Mouse (Mus musculus): ENCODE data around the gene Pdap1. TPM values are rescaled to one million over a fixed set of nuclear protein-coding genes. Genes with fewer than 3 reads are reported as not detected.
A peak's percentile ranks its signal among the peaks of the same experiment; 100 is the strongest.

Gene Pdap1
- total and polyA plus RNA-seq, 3 experiments: 104 to 301 TPM; not detected in 1

- TF ChIP-seq ZNF384 (IDR thresholded peaks at IDR 0.05; ENCODE audit: low read depth, low read length): peak; percentile 99
- TF ChIP-seq ZC3H11A (IDR thresholded peaks at IDR 0.05; ENCODE audit: low read depth, low read length): no peak
- TF ChIP-seq RAD21 (IDR thresholded peaks at IDR 0.05; ENCODE audit: low read depth, low read length): no peak
These were observed 23.7 kb downstream of the Pdap1 start (continued) for GRCm38 (mm10) chr5:145116316-145116715.

DNA sequence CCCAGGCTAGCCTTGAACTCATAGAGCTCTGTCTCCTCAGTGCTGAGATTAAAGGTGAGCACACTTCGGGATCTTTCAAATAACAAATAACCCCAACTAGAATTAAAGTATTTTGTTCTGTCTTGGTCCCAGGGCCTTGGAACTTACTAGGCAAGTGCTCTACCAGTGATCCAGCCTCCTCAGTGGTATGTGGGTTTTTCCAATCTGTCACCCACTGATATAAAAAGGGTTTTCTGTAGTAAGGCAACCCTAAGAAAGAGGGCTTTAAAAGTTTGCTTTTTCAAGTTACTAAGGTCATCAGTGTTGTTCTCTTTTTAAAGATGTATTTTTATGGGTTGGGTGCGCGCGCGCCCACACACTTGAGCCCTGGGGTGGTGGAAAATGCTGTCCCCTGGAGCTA lies 24.3 kb downstream of the Pdap1 start:
- Histone ChIP-seq H3K9me3 (replicated peaks; ENCODE audit: insufficient read depth, low read length) (no peaks in the 10 kb centered on the region), H3K4me3 (ENCODE audit: control insufficient read depth in 1 of 2, insufficient read depth in 1 of 2, low read depth in 2 of 2, low read length in 2 of 2) (peak overlapping the region; percentile 40 to 98), H3K9ac (ENCODE audit: control insufficient read depth, low read depth, low read length, poor library complexity, severe bottlenecking) (peak overlapping the region; percentile 69), H3K27me3 (ENCODE audit: control insufficient read depth in 1 of 2, insufficient read depth in 2 of 2, low read length in 2 of 2) (no peaks in the 10 kb centered on the region), H3K4me1 (ENCODE audit: control insufficient read depth in 1 of 2, insufficient read depth in 2 of 2, low read length in 2 of 2) (peaks cover 4 to 18% of the 10 kb centered on the region in 2 experiments; a peak in 3 of 4 replicates), H3K27ac (ENCODE audit: control insufficient read depth, low read depth, low read length) (peak overlapping the region; percentile 97), H3K36me3 (ENCODE audit: control insufficient read depth in 1 of 2, insufficient read depth in 2 of 2, low read length in 2 of 2) (peaks cover 3 to 13% of the 10 kb centered on the region in 2 experiments), H3K79me2 (ENCODE audit: control insufficient read depth, insufficient read depth, low read length, poor library complexity) (peaks cover 55% of the 10 kb centered on the region)
- TF ChIP-seq NRF1 (IDR thresholded peaks at IDR 0.05; ENCODE audit: insufficient read depth, low read depth, low read length, poor library complexity, severe bottlenecking) (peak; percentile 48; the same call in 1 of the 2 replicates), POLR2AphosphoS2 (IDR thresholded peaks at IDR 0.05; ENCODE audit: low read length) (no peak), POLR2A (IDR thresholded peaks at IDR 0.05; ENCODE audit: control insufficient read depth in 1 of 2, insufficient read depth in 1 of 2, low read depth in 1 of 2, low read length in 2 of 2, poor library complexity in 1 of 2) (no peak), KAT2A (conservative IDR thresholded peaks at IDR 0.05; ENCODE audit: low read depth, low read length) (no peak), NELFE (IDR thresholded peaks at IDR 0.05; ENCODE audit: low read depth, low read length) (no peak), ZMIZ1 (IDR thresholded peaks at IDR 0.05; ENCODE audit: low read depth, low read length) (no peak), MAFK (IDR thresholded peaks at IDR 0.05; ENCODE audit: borderline replicate concordance, low read depth, low read length) (no peak)
- no peak for DNase-seq (ENCODE audit: low read depth, low spot score)

GRCm38 (mm10) chr5:145114606-145115473 lies 25.2 kb downstream of the Pdap1 start:
- Histone ChIP-seq H3K79me2 (ENCODE audit: control insufficient read depth, insufficient read depth, low read length, poor library complexity) (peaks cover 47% of the 10 kb centered on the region), H3K4me1 (ENCODE audit: control insufficient read depth in 1 of 2, insufficient read depth in 2 of 2, low read length in 2 of 2) (peaks cover 4 to 18% of the 10 kb centered on the region in 2 experiments; a peak in 3 of 4 replicates), H3K27me3 (ENCODE audit: control insufficient read depth in 1 of 2, insufficient read depth in 2 of 2, low read length in 2 of 2) (no peaks in the 10 kb centered on the region), H3K9ac (ENCODE audit: control insufficient read depth, low read depth, low read length, poor library complexity, severe bottlenecking) (peak overlapping the region; percentile 82), H3K9me3 (replicated peaks; ENCODE audit: insufficient read depth, low read length) (no peaks in the 10 kb centered on the region), H3K27ac (ENCODE audit: control insufficient read depth, low read depth, low read length) (peak overlapping the region; percentile 97), H3K36me3 (ENCODE audit: control insufficient read depth in 1 of 2, insufficient read depth in 2 of 2, low read length in 2 of 2) (peaks cover 3 to 13% of the 10 kb centered on the region in 2 experiments; a peak in 3 of 4 replicates), H3K4me3 (ENCODE audit: control insufficient read depth in 1 of 2, insufficient read depth in 1 of 2, low read depth in 2 of 2, low read length in 2 of 2) (peak overlapping the region; percentile 89 to 98)
- peak; percentile 87 for DNase-seq (ENCODE audit: low read depth, low spot score)
- TF ChIP-seq SIN3A (IDR thresholded peaks at IDR 0.05; ENCODE audit: low read length) (no peak; the same call in none of the 2 replicates), NELFE (IDR thresholded peaks at IDR 0.05; ENCODE audit: low read depth, low read length) (no peak), EP300 (IDR thresholded peaks at IDR 0.05; ENCODE audit: low read depth in 1 of 2, low read length in 2 of 2) (peak; percentile 33 to 51; a peak in 2 of 4 replicates), POLR2AphosphoS5 (IDR thresholded peaks at IDR 0.05; ENCODE audit: borderline replicate concordance, low read depth, low read length) (no peak), RAD21 (IDR thresholded peaks at IDR 0.05; ENCODE audit: low read depth, low read length) (no peak), GABPA (IDR thresholded peaks at IDR 0.05; ENCODE audit: low read depth, low read length) (no peak), POLR2A (IDR thresholded peaks at IDR 0.05; ENCODE audit: control insufficient read depth in 1 of 2, insufficient read depth in 1 of 2, low read depth in 1 of 2, low read length in 2 of 2, poor library complexity in 1 of 2) (peak; percentile 23 to 45; a peak in 2 of 4 replicates), USF1 (IDR thresholded peaks at IDR 0.05; ENCODE audit: low read depth, low read length) (peak; percentile 59), JUND (IDR thresholded peaks at IDR 0.05; ENCODE audit: low read depth, low read length) (no peak), CTCF (IDR thresholded peaks at IDR 0.05 in 2 of 3, conservative IDR thresholded peaks at IDR 0.05 in 1 of 3; ENCODE audit: control insufficient read depth in 1 of 3, insufficient read depth in 1 of 3, low read depth in 2 of 3, low read length in 3 of 3, poor library complexity in 1 of 3, severe bottlenecking in 1 of 3) (no peak), CHD2 (IDR thresholded peaks at IDR 0.05; ENCODE audit: low read length) (no peak), ZNF384 (IDR thresholded peaks at IDR 0.05; ENCODE audit: low read depth, low read length) (no peak), CHD1 (IDR thresholded peaks at IDR 0.05; ENCODE audit: low read depth, low read length) (no peak), MAFK (IDR thresholded peaks at IDR 0.05; ENCODE audit: borderline replicate concordance, low read depth, low read length) (no peak; the same call in 1 of the 2 replicates), MYB (IDR thresholded peaks at IDR 0.05; ENCODE audit: low read depth, low read length) (0 out of 2 replicates have a peak, but pooled peaks have one; percentile 14), E2F4 (IDR thresholded peaks at IDR 0.05; ENCODE audit: borderline replicate concordance, low read depth, low read length) (no peak), ZMIZ1 (IDR thresholded peaks at IDR 0.05; ENCODE audit: low read depth, low read length) (no peak; the same call in 1 of the 2 replicates), MAZ (IDR thresholded peaks at IDR 0.05; ENCODE audit: low read depth, low read length) (peak; percentile 74), ZC3H11A (IDR thresholded peaks at IDR 0.05; ENCODE audit: low read depth, low read length) (no peak), TBP (IDR thresholded peaks at IDR 0.05; ENCODE audit: low read depth, low read length) (no peak), POLR2AphosphoS2 (IDR thresholded peaks at IDR 0.05; ENCODE audit: low read length) (0 out of 2 replicates have a peak, but pooled peaks have one; percentile 13), ZKSCAN1 (IDR thresholded peaks at IDR 0.05; ENCODE audit: low read depth, low read length) (no peak), HCFC1 (IDR thresholded peaks at IDR 0.05; ENCODE audit: low read depth, low read length) (0 out of 2 replicates have a peak, but pooled peaks have one; percentile 36)

All from MEL (cell line).